ENCODE assay signal across 9 mouse cellular contexts in genomic region chr9:96675071-96675762, GRCm38 (mm10). TPM values are rescaled to one million over a fixed set of nuclear protein-coding genes. Genes with fewer than 3 reads are reported as not detected.
DNase-seq lines count a peak whose midpoint lies in the region; ATAC-seq and TF ChIP-seq lines count a peak whose summit lies in the region.
"Had no signal": no experiment of that assay in that cellular context is flagged by ENCODE, and none has a peak within 500 bp of the region (broad histone marks: within the 10 kb centered on the region; RNA-seq: fewer than 3 reads in every experiment).

No protein-coding gene starts in this region.

- no peak overlapping the region for H3K9ac ChIP-seq in heart, adult 2 months (ENCODE audit: low read depth, low read length)
- no peak overlapping the region for H3K9ac ChIP-seq in stomach, postnatal 0 days (ENCODE audit: low read length)
- H3K9ac ChIP-seq: limb, embryonic 12.5 days had no signal

- peak; percentile 76; the same call in 1 of the 2 replicates for TF ChIP-seq EP300 in heart, adult 2 months (IDR thresholded peaks at IDR 0.05; ENCODE audit: insufficient read depth, low read depth, low read length)
- no peak for TF ChIP-seq EP300 in stomach, postnatal 0 days (optimal IDR thresholded peaks at IDR 0.05)

- H3K27me3 ChIP-seq in heart, adult 2 months (ENCODE audit: control insufficient read depth, insufficient read depth, low read length), result no peaks in the 10 kb centered on the region
- no peaks in the 10 kb centered on the region for H3K27me3 ChIP-seq in stomach, postnatal 0 days (ENCODE audit: control insufficient read depth, insufficient read depth, low read length)
- H3K27me3 ChIP-seq: limb, embryonic 12.5 days had no signal

- H3K36me3 ChIP-seq in heart, adult 2 months (ENCODE audit: control insufficient read depth, insufficient read depth, low read length), result no peaks in the 10 kb centered on the region
- no peaks in the 10 kb centered on the region for H3K36me3 ChIP-seq in stomach, postnatal 0 days (ENCODE audit: control insufficient read depth, insufficient read depth, low read length)
- H3K36me3 ChIP-seq: limb, embryonic 12.5 days had no signal

- TF ChIP-seq CTCF in heart, adult 2 months (IDR thresholded peaks at IDR 0.05), result peak; percentile 88
- TF ChIP-seq CTCF in stomach, postnatal 0 days (IDR thresholded peaks at IDR 0.05; ENCODE audit: low read depth), result peak; percentile 91

- ATAC-seq in common myeloid progenitor, adult 5-6 weeks (replicated peaks; ENCODE audit: low read depth, poor library complexity, severe bottlenecking), result peak; percentile 99
- ATAC-seq in megakaryocyte, adult 5-6 weeks (ENCODE audit: poor library complexity, severe bottlenecking), result peak; percentile 98
- peak; percentile 81 for ATAC-seq in stomach, postnatal 0 days (ENCODE audit: low FRiP score, low TSS enrichment)

- intact Hi-C loops in heart, adult 2 months (cut with DNase I), result no loop called here

- 25% methylated on average over 5 of the region's 5 CpGs for WGBS in heart, adult 2 months
- WGBS in stomach, postnatal 0 days, result 36% methylated on average over 5 of the region's 5 CpGs

- TF ChIP-seq POLR2A in heart, adult 2 months (IDR thresholded peaks at IDR 0.05; ENCODE audit: insufficient read depth, low read depth, low read length), result no peak

- H3K4me3 ChIP-seq in heart, adult 2 months, result no peak overlapping the region
- no peak overlapping the region for H3K4me3 ChIP-seq in stomach, postnatal 0 days (ENCODE audit: low read depth, low read length)
- H3K4me3 ChIP-seq: limb, embryonic 12.5 days had no signal

- DNase-seq in gastrocnemius, adult 18-20 months (ENCODE audit: low spot score), result peak; percentile 62
- DNase-seq in gastrocnemius, postnatal 4 days (ENCODE audit: low spot score in 2 of 2), result no peak
- peak; percentile 79 for DNase-seq in T-cell, adult 2 months (ENCODE audit: low spot score)
- peak in 1 of 2 experiments; percentile 55 for DNase-seq in heart, adult 2 months
- peak; percentile 75 for DNase-seq in kidney, adult 9 months
- DNase-seq in stomach, postnatal 0 days (ENCODE audit: low spot score), result peak; percentile 52

- H3K4me1 ChIP-seq in heart, adult 2 months (ENCODE audit: control insufficient read depth, insufficient read depth, low read length), result no peaks in the 10 kb centered on the region; the same call in 1 of the 2 replicates
- H3K4me1 ChIP-seq in stomach, postnatal 0 days (replicated peaks; ENCODE audit: control insufficient read depth, insufficient read depth), result no peaks in the 10 kb centered on the region
- H3K4me1 ChIP-seq: limb, embryonic 12.5 days had no signal

- H3K9me3 ChIP-seq in stomach, postnatal 0 days (ENCODE audit: control insufficient read depth, low read length), result no peaks in the 10 kb centered on the region
- H3K9me3 ChIP-seq: limb, embryonic 12.5 days had no signal

- no peak overlapping the region for H3K4me2 ChIP-seq in stomach, postnatal 0 days (replicated peaks; ENCODE audit: low read depth)
- H3K4me2 ChIP-seq: limb, embryonic 12.5 days had no signal

- no peaks in the 10 kb centered on the region for H3K79me2 ChIP-seq in heart, adult 2 months (replicated peaks; ENCODE audit: control insufficient read depth, insufficient read depth, low read length)

- H3K27ac ChIP-seq in heart, adult 2 months, result no peak overlapping the region
- H3K27ac ChIP-seq in stomach, postnatal 0 days (replicated peaks), result no peak overlapping the region
- H3K27ac ChIP-seq: limb, embryonic 12.5 days had no signal

RNA-seq across cellular contexts. Expression of gene Rasa2, which starts 43.8 kb away (rescaled TPM):
- 1 to 10 TPM; 2.2 to 2.3 TPM for total RNA-seq in gastrocnemius, adult 18-20 months (2021)
- total RNA-seq in gastrocnemius, postnatal 4 days (2021), result 1 to 10 TPM; 9.7 to 9.8 TPM
- total RNA-seq in common myeloid progenitor, adult 5-6 weeks (2017), result 5.5 and 11.3 TPM in 2 replicates
- total RNA-seq in heart, adult 2 months (2021), result 1 to 10 TPM; 5.5 to 6.0 TPM
- 2.1 and 3.0 TPM in 2 replicates for polyA plus RNA-seq in heart, adult 2 months (2012; rRNA removed)
- 14.5 and 16.9 TPM in 2 replicates for total RNA-seq in megakaryocyte, adult 5-6 weeks (2015)
- 12.2 and 15.2 TPM in 2 replicates for total RNA-seq in megakaryocyte, adult 5-6 weeks (2017)
- 12.2 and 12.5 TPM in 2 replicates for polyA plus RNA-seq in stomach, postnatal 0 days (2015; fragmentation: Nextera tagmentation; extraction: Ambion mirVana)

Comparison
In these comparisons a context has a peak if more than half of its experiments do, and no peak if none do; other contexts are left out.
1. DNase-seq: peak in gastrocnemius, adult 18-20 months (single experiment), T-cell, adult 2 months (single experiment), kidney, adult 9 months (single experiment) and stomach, postnatal 0 days (single experiment); none in gastrocnemius, postnatal 4 days (0 of 2).
2. Peak in every context shown above with its lines, with median percentiles within 50 percentile points of each other: ATAC-seq.